28 mouse cellular contexts compared by ENCODE assay signal in the genomic region with DNA sequence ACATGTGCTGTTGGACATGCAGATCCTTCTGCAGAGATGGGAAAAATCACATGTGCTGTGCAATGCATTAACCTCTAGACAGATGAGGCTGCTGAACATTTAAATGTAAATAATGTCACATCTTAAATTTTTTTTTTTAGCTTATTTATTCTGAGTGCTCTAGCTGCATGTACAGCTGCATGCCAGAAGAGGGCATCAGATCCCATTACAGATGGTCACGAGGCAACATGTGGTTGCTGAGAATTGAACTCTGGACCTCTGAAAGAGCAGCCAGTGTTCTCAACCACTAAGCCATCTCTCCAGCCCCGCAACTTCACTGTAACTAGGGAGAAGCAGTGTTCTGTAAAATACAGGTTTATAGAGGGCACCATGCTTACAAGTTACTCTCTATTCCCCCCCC. TPM values are rescaled to one million over a fixed set of nuclear protein-coding genes. Genes with fewer than 3 reads are reported as not detected.
DNase-seq lines count a peak whose midpoint lies in the region; ATAC-seq and TF ChIP-seq lines count a peak whose summit lies in the region.
"Had no signal": no experiment of that assay in that cellular context is flagged by ENCODE, and none has a peak within 500 bp of the region (broad histone marks: within the 10 kb centered on the region; RNA-seq: fewer than 3 reads in every experiment).

No protein-coding gene starts in this region.

- no peak overlapping the region for H3K27ac ChIP-seq in intestine, postnatal 0 days (ENCODE audit: low read depth, low read length)
- no peak overlapping the region for H3K27ac ChIP-seq in intestine, embryonic 15.5 days
- H3K27ac ChIP-seq in layer of hippocampus, adult 2 months, result no peak overlapping the region
- H3K27ac ChIP-seq: embryonic facial prominence, embryonic 13.5 days; embryonic facial prominence, embryonic 15.5 days; forebrain, embryonic 10.5 days; forebrain, embryonic 12.5 days had no signal

- no peaks in the 10 kb centered on the region for H3K9me3 ChIP-seq in intestine, postnatal 0 days (ENCODE audit: control insufficient read depth)
- no peaks in the 10 kb centered on the region for H3K9me3 ChIP-seq in intestine, embryonic 15.5 days
- H3K9me3 ChIP-seq: embryonic facial prominence, embryonic 13.5 days; embryonic facial prominence, embryonic 15.5 days; forebrain, embryonic 10.5 days; G1E had no signal

- DNase-seq in layer of hippocampus, adult 2 months (ENCODE audit: low spot score in 2 of 2), result no peak
- no peak for DNase-seq in layer of hippocampus, adult 9-11 months
- peak; percentile 10 for DNase-seq in A20 (ENCODE audit: low read depth, low spot score)
- peak; percentile 17 for DNase-seq in R1 (ENCODE audit: low read depth, low spot score)
- DNase-seq in urinary bladder, adult 2 months (ENCODE audit: low spot score), result no peak
- no peak for DNase-seq in thymus, adult 18-20 months
- DNase-seq: adrenal gland, adult 2 months; adrenal gland, postnatal 10 days; adrenal gland, postnatal 25 days; cerebellum, adult 11 months; cerebellum, adult 18-20 months; cerebellum, adult 8-10 months; cerebellum, adult 9-11 months; cerebellum, postnatal 36 days; embryo, embryonic 11 days had no signal

- TF ChIP-seq CTCF in intestine, postnatal 0 days (IDR thresholded peaks at IDR 0.05; ENCODE audit: low read depth), result peak; percentile 63
- peak; percentile 16 for TF ChIP-seq CTCF in layer of hippocampus, adult 2 months (conservative IDR thresholded peaks at IDR 0.05)

- no peak overlapping the region for H3K4me3 ChIP-seq in intestine, postnatal 0 days (ENCODE audit: low read depth, low read length)
- H3K4me3 ChIP-seq in intestine, embryonic 15.5 days (replicated peaks), result no peak overlapping the region
- H3K4me3 ChIP-seq in layer of hippocampus, adult 2 months, result no peak overlapping the region
- H3K4me3 ChIP-seq: embryonic facial prominence, embryonic 13.5 days; embryonic facial prominence, embryonic 15.5 days; erythroblast, embryonic 14.5 days; forebrain, embryonic 10.5 days; forebrain, embryonic 12.5 days had no signal

- no peak overlapping the region for H3K4me2 ChIP-seq in intestine, postnatal 0 days (replicated peaks; ENCODE audit: low read depth)
- H3K4me2 ChIP-seq in intestine, embryonic 15.5 days (replicated peaks), result no peak overlapping the region
- H3K4me2 ChIP-seq: embryonic facial prominence, embryonic 13.5 days; embryonic facial prominence, embryonic 15.5 days; forebrain, embryonic 12.5 days had no signal

- WGBS in intestine, postnatal 0 days, result 60% methylated on average over 2 of the region's 2 CpGs
- WGBS in intestine, embryonic 15.5 days, result 85% methylated on average over 2 of the region's 2 CpGs

- H3K27me3 ChIP-seq in intestine, postnatal 0 days (replicated peaks; ENCODE audit: control insufficient read depth, insufficient read depth, low read length), result no peaks in the 10 kb centered on the region
- no peaks in the 10 kb centered on the region for H3K27me3 ChIP-seq in intestine, embryonic 15.5 days (replicated peaks)
- H3K27me3 ChIP-seq: embryonic facial prominence, embryonic 13.5 days; embryonic facial prominence, embryonic 15.5 days; forebrain, embryonic 12.5 days had no signal

- H3K4me1 ChIP-seq in intestine, postnatal 0 days (replicated peaks; ENCODE audit: control insufficient read depth, insufficient read depth, low read length), result 0 out of 2 replicates have a peak, but pooled peaks cover 5% of the 10 kb centered on the region
- no peaks in the 10 kb centered on the region for H3K4me1 ChIP-seq in intestine, embryonic 15.5 days (replicated peaks)
- H3K4me1 ChIP-seq: embryonic facial prominence, embryonic 13.5 days; embryonic facial prominence, embryonic 15.5 days; forebrain, embryonic 10.5 days; forebrain, embryonic 12.5 days had no signal

- no peak for ATAC-seq in intestine, postnatal 0 days
- ATAC-seq in intestine, embryonic 15.5 days, result no peak
- ATAC-seq: forebrain, embryonic 14.5 days; forebrain, embryonic 16.5 days; Patski had no signal

- peaks cover 8% of the 10 kb centered on the region; the same call in 1 of the 2 replicates for H3K36me3 ChIP-seq in intestine, postnatal 0 days (ENCODE audit: control insufficient read depth, insufficient read depth)
- H3K36me3 ChIP-seq in intestine, embryonic 15.5 days, result 0 out of 2 replicates have a peak, but pooled peaks cover 3% of the 10 kb centered on the region
- H3K36me3 ChIP-seq: embryonic facial prominence, embryonic 13.5 days; forebrain, embryonic 10.5 days; forebrain, embryonic 12.5 days; G1E had no signal

- H3K9ac ChIP-seq in intestine, postnatal 0 days (ENCODE audit: low read depth, low read length), result no peak overlapping the region
- no peak overlapping the region for H3K9ac ChIP-seq in intestine, embryonic 15.5 days
- H3K9ac ChIP-seq: embryonic facial prominence, embryonic 13.5 days; embryonic facial prominence, embryonic 15.5 days; forebrain, embryonic 12.5 days had no signal

RNA-seq across cellular contexts. Expression of a gene that starts 11.6 kb away (rescaled TPM):
- 69.7 and 77.5 TPM in 2 replicates for polyA plus RNA-seq in intestine, postnatal 0 days (2015; fragmentation: Nextera tagmentation; extraction: Ambion mirVana)
- 45.1 and 46.1 TPM in 2 replicates for polyA plus RNA-seq in intestine, embryonic 15.5 days (2015; fragmentation: Nextera tagmentation; extraction: Ambion mirVana)
- under 1 TPM; 0.44 to 0.54 TPM for total RNA-seq in layer of hippocampus, adult 2 months (2021)
- polyA plus RNA-seq in urinary bladder, adult 2 months (2012; rRNA removed), result 8.3 and 9.1 TPM in 2 replicates
- total RNA-seq: adrenal gland, adult 2 months; adrenal gland, postnatal 25 days; common myeloid progenitor, adult 5-6 weeks had no signal
- polyA plus RNA-seq: adrenal gland, adult 2 months; C2C12; forebrain, embryonic 14.5 days; forebrain, embryonic 16.5 days; G1E had no signal

RNA-seq across cellular contexts. Expression of a gene that starts 53.5 kb away (rescaled TPM):
- polyA plus RNA-seq in intestine, postnatal 0 days (2015; fragmentation: Nextera tagmentation; extraction: Ambion mirVana), result 9.5 and 9.8 TPM in 2 replicates
- polyA plus RNA-seq in intestine, embryonic 15.5 days (2015; fragmentation: Nextera tagmentation; extraction: Ambion mirVana), result 9.8 and 10.9 TPM in 2 replicates
- total RNA-seq in layer of hippocampus, adult 2 months (2021), result 1 to 10 TPM in 1 of 2 experiments, under 1 TPM in 1; 0.93 to 1.1 TPM
- 3.0 and 4.8 TPM in 2 replicates for polyA plus RNA-seq in urinary bladder, adult 2 months (2012; rRNA removed)
- polyA plus RNA-seq: C2C12; erythroblast, embryonic 14.5 days; forebrain, embryonic 14.5 days; G1E; Patski had no signal

Comparison
In these comparisons a context has a peak if more than half of its experiments do, and no peak if none do; other contexts are left out.
1. DNase-seq: peak in A20 (single experiment) and R1 (single experiment); none in layer of hippocampus, adult 2 months (0 of 2), layer of hippocampus, adult 9-11 months (single experiment), urinary bladder, adult 2 months (single experiment) and thymus, adult 18-20 months (0 of 2).